Mouse (Mus musculus) forebrain, embryonic 15.5 days (tissue): ENCODE data around the gene Btbd16. TPM values are rescaled to one million over a fixed set of nuclear protein-coding genes. Genes with fewer than 3 reads are reported as not detected.
A peak's percentile ranks its signal among the peaks of the same experiment; 100 is the strongest.

Source experiments
- ATAC-seq: fragments of 200-750 bp; cut with Nextera tagmentation; replicated peaks from 2 replicates; pipeline ENCODE4 v1.8.0; 2017; ENCODE audit warnings: mild to moderate bottlenecking, moderate TSS enrichment, moderate library complexity
- H3K27ac ChIP-seq: fragments of 300-500 bp; sonication (generic); replicated peaks from 2 replicates; pipeline ENCODE4 v1.5.1; 2015; ENCODE audit warnings: mild to moderate bottlenecking, inconsistent platforms
- H3K27me3 ChIP-seq: fragments of 300-500 bp; sonication (generic); 2 replicates; pipeline ENCODE4 v1.6.1; 2015; ENCODE audit warnings: inconsistent platforms
- H3K36me3 ChIP-seq: fragments of 300-500 bp; sonication (generic); 2 replicates; pipeline ENCODE4 v1.6.1; 2015; ENCODE audit warnings: mild to moderate bottlenecking, inconsistent platforms
- H3K4me1 ChIP-seq: fragments of 300-500 bp; sonication (generic); 2 replicates; pipeline ENCODE4 v1.6.1; 2015; ENCODE audit warnings: inconsistent platforms
- H3K4me2 ChIP-seq: fragments of 300-500 bp; sonication (generic); replicated peaks from 2 replicates; pipeline ENCODE4 v1.6.1; 2015; ENCODE audit warnings: mild to moderate bottlenecking, inconsistent platforms
- H3K4me3 ChIP-seq: fragments of 300-500 bp; sonication (generic); 2 replicates; pipeline ENCODE4 v1.5.1; 2015; ENCODE audit warnings: mild to moderate bottlenecking, inconsistent platforms
- H3K9ac ChIP-seq: fragments of 300-500 bp; sonication (generic); replicated peaks from 2 replicates; pipeline ENCODE4 v1.6.1; 2015; ENCODE audit warnings: mild to moderate bottlenecking, inconsistent platforms
- H3K9me3 ChIP-seq: fragments of 300-500 bp; sonication (generic); 2 replicates; pipeline ENCODE4 v1.6.1; 2016; ENCODE audit warnings: inconsistent platforms
- WGBS: fragments of 180-500 bp; shearing (Covaris S2); methylation state at CpG from one replicate; pipeline ENCODE4 v1.1.7; 2015; ENCODE audit warnings: mixed read lengths; 5-methylcytosine and 5-hydroxymethylcytosine counted together
- polyA plus RNA-seq: library from polyadenylated mRNA; unstranded; fragments of >200 nt; fragmentation: Nextera tagmentation; extraction: Ambion mirVana; gene quantifications from 2 replicates; pipeline ENCODE4 v1.2.1, GENCODE M21; 2015

Gene Btbd16
- polyA plus RNA-seq, 1 experiment from 2014 or later = not detected

DNA sequence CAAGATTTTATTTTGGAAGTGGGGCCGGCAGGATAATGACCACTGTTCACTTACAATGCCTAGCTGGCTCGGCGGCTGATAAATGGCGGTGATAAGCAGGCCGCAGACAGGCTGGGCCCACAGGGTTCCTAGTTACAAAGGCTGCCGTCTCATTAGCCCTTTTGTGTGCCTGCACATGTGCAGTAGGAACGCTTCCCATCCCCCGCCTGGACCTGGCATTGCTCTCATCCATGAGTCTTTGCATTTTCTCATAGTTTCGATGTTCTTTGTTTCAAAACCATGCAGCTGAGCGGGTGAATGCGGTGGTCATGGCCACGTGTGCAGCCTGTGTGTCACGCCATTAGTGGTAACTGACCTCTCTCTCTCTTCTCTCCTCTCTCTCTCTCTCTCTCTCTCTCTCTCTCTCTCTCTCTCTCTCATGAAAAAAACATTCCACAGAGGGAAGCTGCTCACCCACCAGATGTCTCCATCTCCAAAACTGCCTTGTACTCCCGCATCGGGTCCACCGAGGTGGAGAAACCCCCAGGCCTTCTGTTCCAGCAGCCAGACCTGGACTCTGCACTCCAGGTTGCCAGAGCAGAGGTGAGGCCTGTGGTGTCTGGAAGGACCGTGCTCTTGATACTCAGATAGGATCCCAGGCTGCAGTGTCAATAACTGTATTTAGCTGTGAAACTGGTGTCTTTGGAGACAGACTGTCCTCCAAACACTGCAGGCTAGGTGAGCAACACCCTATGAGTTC is 22.9 kb upstream of the Btbd16 start:
- H3K4me2 ChIP-seq = 0 out of 2 replicates have a peak overlapping the region, but pooled peaks have one; percentile 13
- H3K27me3 ChIP-seq = no peaks in the 10 kb centered on the region
- peak overlapping the region; percentile 88 for H3K27ac ChIP-seq
- H3K9me3 ChIP-seq = no peaks in the 10 kb centered on the region
- ATAC-seq = peak; percentile 81
- peaks cover 21% of the 10 kb centered on the region for H3K4me1 ChIP-seq
- H3K4me3 ChIP-seq = no peak overlapping the region
- 9% methylated on average over 17 of the region's 17 CpGs for WGBS
- H3K9ac ChIP-seq = no peak overlapping the region
- H3K36me3 ChIP-seq = peaks cover 22% of the 10 kb centered on the region

DNA sequence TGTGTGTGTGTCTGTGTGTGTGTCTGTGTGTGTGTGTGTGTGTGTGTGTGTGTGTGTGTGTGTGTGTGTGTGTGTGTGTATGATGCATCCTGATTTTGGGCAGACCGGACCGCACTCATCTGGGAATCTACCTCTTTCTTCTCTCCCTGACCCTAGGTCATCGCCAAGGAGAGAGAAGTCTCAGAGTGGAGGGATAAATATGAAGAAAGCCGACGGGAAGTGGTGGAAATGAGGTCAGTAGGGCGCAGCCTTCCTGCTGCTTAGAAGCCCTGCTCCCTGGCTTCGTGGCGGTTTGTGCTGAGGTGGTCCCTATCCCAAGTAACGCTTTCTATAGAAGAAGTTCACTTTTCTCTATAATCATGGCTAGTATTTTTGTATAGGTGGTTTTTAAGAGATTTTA is 22.2 kb upstream of the Btbd16 start:
- Histone ChIP-seq H3K36me3 (peaks cover 18% of the 10 kb centered on the region; the same call in 1 of the 2 replicates), H3K27me3 (no peaks in the 10 kb centered on the region), H3K4me2 (no peak overlapping the region), H3K9me3 (no peaks in the 10 kb centered on the region), H3K27ac (peak overlapping the region; percentile 7; the same call in 1 of the 2 replicates), H3K9ac (no peak overlapping the region), H3K4me3 (no peak overlapping the region), H3K4me1 (peaks cover 21% of the 10 kb centered on the region)
- WGBS = 69% methylated on average over 9 of the region's 9 CpGs
- ATAC-seq = no peak

DNA sequence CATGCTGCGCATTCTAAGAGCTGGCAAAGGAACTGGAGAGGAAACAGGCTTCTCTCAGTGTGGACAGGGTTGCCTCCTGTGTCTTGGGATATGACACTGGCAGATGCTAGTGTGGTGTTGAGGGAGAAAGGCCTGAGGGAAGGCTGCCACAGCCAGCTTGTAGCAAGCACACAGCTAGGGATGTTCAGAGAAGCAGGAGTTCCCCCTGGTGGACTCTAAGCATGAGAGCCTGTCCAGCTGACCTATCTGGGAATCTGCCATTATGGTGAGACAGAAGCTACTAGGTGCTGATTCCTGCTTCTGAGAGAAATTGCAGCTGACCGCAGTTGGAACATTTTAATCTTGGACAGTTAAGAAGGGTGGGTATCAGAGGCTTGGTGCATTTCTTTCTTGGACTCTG is 19.1 kb upstream of the Btbd16 start:
- H3K9me3 ChIP-seq = no peaks in the 10 kb centered on the region
- H3K27me3 ChIP-seq = no peaks in the 10 kb centered on the region
- no peak for ATAC-seq
- H3K27ac ChIP-seq = peak overlapping the region; percentile 5; the same call in 1 of the 2 replicates
- WGBS = 91% methylated on average over 2 of the region's 2 CpGs
- H3K4me2 ChIP-seq = no peak overlapping the region
- H3K9ac ChIP-seq = no peak overlapping the region
- peaks cover 37% of the 10 kb centered on the region for H3K36me3 ChIP-seq
- H3K4me3 ChIP-seq = no peak overlapping the region
- H3K4me1 ChIP-seq = peaks cover 19% of the 10 kb centered on the region

DNA sequence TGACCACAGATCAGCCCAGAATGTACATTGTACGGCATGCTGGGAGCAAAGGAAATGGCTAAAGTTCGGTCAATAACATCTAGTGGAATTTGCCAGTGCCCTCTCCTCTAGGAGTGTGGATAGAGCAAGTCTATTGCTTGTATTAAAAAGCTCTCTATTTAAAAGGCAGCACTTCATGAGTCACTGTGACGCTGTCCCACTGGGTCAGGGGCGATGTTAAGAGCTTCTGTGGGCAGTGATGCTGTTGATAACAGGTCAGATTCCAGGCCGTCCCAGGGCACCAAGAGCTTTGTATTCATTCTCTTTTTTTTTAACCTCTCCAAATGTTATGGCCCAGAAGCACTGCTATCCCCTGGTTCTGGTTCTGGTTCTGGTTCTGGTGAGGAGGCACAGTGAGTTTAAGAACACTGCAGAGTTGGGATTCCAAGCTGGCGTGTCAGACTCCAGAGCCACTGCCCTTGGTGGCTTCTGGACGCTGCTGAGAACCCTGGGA is 17.5 kb upstream of the Btbd16 start:
- Histone ChIP-seq H3K4me1 (peaks cover 4% of the 10 kb centered on the region), H3K27me3 (no peaks in the 10 kb centered on the region), H3K36me3 (peaks cover 48% of the 10 kb centered on the region), H3K27ac (no peak overlapping the region), H3K9me3 (no peaks in the 10 kb centered on the region), H3K4me2 (no peak overlapping the region), H3K9ac (no peak overlapping the region), H3K4me3 (no peak overlapping the region)
- ATAC-seq = no peak
- WGBS = 84% methylated on average over 7 of the region's 7 CpGs

DNA sequence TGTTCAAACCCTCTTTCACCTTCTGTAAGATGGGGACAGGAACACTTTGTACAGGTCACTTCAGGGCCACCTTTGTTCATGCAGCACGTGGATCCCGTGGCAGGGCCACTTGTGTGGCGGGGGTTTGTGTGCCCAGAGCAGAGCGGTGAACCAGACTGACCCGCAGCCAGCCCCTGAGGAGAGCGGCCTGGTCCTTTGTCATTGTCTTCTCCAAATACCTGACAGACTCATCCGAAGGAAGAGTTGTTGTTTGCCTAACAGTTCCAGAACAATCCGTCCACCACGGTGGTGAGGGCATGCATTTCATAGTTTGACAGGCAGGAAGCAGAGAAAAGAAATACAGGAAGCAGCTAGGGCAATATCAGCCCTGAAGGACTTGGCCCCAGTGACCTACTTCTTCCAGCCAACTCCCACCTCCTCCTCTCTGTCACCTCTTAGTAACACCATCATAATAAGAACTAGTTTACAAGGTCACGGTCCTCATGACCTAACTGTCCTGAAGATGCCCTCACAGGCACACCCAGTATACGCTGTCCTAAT is 16.5 kb upstream of the Btbd16 start:
- Histone ChIP-seq H3K4me1 (peaks cover 6% of the 10 kb centered on the region), H3K9me3 (no peaks in the 10 kb centered on the region), H3K9ac (no peak overlapping the region), H3K27ac (no peak overlapping the region), H3K36me3 (peaks cover 43% of the 10 kb centered on the region), H3K4me2 (no peak overlapping the region), H3K27me3 (no peaks in the 10 kb centered on the region), H3K4me3 (no peak overlapping the region)
- WGBS = 92% methylated on average over 11 of the region's 11 CpGs
- ATAC-seq = no peak

DNA sequence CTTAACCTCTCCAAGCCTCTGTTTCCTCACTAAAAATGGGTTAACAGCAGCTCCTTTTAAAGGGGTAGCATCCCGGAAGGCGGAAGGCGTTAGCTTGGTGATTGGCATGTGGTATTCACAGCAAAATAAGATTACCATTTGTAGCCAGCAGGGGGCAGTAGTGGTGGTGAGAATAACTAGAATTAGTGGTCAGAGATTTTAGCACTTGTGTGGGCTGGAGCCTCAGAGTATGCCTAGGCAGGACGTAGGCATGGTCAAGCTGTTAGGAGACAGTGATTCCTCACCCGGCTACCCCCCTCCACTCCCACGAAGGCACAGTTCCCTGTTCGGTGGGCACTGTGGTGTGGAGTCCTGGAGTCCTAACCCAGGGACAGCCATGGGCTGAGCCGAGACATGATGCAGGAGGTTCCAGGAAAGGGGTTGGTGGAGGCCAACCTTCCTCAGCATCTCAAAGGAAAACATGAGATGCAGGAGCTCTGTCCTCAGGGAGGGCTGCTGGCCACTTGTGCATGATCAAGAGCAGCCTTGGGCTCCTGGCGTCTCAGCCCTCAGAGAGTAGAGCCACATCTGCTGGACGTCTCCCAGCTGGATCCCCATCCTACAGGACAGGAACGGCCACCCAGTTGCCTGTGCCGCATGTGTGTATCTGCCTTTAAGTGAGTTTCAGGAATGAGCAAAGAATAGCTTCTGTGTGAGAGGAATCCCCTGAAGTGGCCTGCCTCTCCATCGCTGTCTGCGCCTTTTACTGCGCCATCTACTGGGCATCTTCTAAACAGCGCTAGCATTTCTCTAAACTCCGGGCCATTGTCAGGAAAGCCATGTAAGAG is 11.6 kb upstream of the Btbd16 start:
- Histone ChIP-seq H3K27ac (peak overlapping the region; percentile 68), H3K4me2 (no peak overlapping the region), H3K9me3 (no peaks in the 10 kb centered on the region), H3K4me3 (no peak overlapping the region), H3K36me3 (peaks cover 59% of the 10 kb centered on the region), H3K27me3 (no peaks in the 10 kb centered on the region), H3K9ac (no peak overlapping the region), H3K4me1 (peaks cover 4% of the 10 kb centered on the region)
- 34% methylated on average over 17 of the region's 17 CpGs for WGBS
- ATAC-seq = peak; percentile 73

DNA sequence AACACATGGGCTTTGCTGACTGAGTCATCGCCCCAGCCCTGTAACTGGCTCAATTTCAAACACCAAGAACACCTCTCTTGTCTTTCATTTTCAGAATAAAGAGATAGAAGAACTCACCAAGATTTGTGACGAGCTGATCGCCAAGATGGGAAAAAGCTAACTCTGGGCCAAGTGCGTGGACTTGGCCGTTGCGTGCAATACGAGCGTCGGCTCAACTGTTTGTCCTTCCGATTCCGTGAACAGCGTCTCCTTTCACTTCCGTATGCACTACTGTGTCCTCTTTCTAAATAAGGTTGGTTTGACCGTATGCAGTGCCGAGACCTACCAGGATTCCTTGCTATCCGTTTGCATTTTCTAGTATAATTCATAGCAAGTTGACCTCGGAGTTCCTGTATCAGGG is 9.7 kb upstream of the Btbd16 start:
- no peak overlapping the region for H3K9ac ChIP-seq
- no peaks in the 10 kb centered on the region for H3K27me3 ChIP-seq
- ATAC-seq = no peak
- H3K4me1 ChIP-seq = peaks cover 4% of the 10 kb centered on the region
- H3K27ac ChIP-seq = no peak overlapping the region
- H3K4me2 ChIP-seq = no peak overlapping the region
- 96% methylated on average over 17 of the region's 17 CpGs for WGBS
- H3K4me3 ChIP-seq = no peak overlapping the region
- H3K36me3 ChIP-seq = peaks cover 47% of the 10 kb centered on the region
- H3K9me3 ChIP-seq = no peaks in the 10 kb centered on the region

DNA sequence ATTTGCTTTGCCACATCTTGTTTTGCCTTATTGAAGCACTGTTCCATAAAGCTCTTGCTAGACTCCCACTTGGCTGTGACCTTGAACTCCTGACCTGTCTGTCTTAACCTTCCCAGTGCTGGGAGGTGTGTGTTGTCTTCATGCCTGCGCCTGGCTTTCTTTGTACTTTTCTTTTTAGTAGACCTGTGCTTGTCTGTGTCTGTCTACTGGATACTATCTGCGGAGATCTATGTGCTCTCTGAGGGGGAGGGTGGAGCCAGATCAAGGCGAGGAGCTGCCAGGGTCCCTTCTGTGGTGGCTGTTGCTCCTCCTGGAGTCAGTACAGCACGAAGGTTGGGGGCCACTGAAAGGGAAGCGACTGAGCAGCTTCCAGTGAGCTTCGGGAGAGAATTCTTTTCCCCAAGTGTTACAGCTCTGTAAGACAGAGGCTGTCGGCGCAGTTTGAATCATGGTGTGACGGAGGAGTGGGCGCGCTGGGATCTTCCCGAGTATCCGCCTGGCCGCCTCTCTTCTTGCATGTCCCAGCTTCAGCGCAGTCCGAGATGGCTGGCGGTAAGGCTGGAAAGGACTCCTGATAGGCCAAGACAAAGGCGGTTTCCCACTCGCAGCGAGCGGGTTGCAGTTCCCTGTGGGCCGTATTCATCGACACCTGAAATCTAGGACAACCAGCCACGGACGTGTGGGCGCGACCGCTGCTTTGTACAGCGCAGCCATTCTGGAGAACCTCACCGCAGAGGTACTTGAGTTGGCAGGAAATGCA is 7.3 kb upstream of the Btbd16 start:
- H3K9me3 ChIP-seq = no peaks in the 10 kb centered on the region
- H3K4me2 ChIP-seq = no peak overlapping the region
- WGBS = 82% methylated on average over 30 of the region's 30 CpGs
- no peak overlapping the region for H3K27ac ChIP-seq
- H3K9ac ChIP-seq = no peak overlapping the region
- H3K4me3 ChIP-seq = no peak overlapping the region
- H3K4me1 ChIP-seq = peaks cover 4% of the 10 kb centered on the region
- H3K27me3 ChIP-seq = no peaks in the 10 kb centered on the region
- H3K36me3 ChIP-seq = peaks cover 27% of the 10 kb centered on the region
- no peak for ATAC-seq

DNA sequence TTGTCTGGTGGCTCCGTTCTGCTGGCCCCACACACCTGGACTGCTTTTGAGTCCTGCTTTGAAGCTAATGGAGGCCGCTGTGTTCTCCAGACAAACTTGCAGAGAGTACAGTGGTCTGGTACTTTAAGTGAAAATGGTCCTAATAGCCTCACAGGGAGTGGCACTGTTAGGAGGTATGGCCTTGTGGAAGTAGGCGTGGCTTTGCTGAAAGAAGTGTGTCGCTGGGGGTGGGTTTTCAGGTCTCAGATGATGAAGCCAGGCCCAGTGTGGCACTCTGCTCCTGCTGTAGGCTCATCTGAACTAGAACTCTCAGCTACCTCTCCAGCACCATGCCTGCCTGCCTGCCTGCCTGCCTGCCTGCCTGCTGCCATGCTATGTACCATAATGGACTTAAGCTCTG is 5.7 kb upstream of the Btbd16 start:
- Histone ChIP-seq H3K9me3 (no peaks in the 10 kb centered on the region), H3K9ac (no peak overlapping the region), H3K27ac (no peak overlapping the region), H3K27me3 (no peaks in the 10 kb centered on the region), H3K4me2 (no peak overlapping the region), H3K4me1 (no peaks in the 10 kb centered on the region), H3K4me3 (no peak overlapping the region), H3K36me3 (peaks cover 27% of the 10 kb centered on the region)
- WGBS = 93% methylated on average over 4 of the region's 4 CpGs
- no peak for ATAC-seq

DNA sequence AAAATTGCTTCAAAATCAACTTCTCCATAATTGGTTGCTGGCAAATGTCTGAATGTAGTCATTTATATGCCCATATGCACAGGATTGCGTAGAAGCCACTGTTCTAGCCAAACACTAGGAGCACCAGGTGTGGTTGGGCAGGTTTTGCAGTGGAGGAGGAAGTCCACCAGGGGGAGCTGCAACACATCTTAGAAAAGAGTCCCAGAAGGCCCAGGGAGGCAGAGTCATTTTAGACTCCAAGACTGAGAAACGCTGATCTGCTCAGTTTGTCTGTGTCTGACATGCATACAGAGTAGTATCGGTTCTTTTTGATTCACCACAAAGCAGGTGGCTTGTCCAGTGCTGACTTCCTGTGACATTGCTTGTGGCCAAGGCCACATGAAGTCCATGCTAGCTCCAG is 3.2 kb upstream of the Btbd16 start:
- Histone ChIP-seq H3K36me3 (0 out of 2 replicates have a peak, but pooled peaks cover 11% of the 10 kb centered on the region), H3K4me3 (no peak overlapping the region), H3K27ac (no peak overlapping the region), H3K9ac (no peak overlapping the region), H3K9me3 (no peaks in the 10 kb centered on the region), H3K4me2 (no peak overlapping the region), H3K27me3 (no peaks in the 10 kb centered on the region), H3K4me1 (no peaks in the 10 kb centered on the region)
- no peak for ATAC-seq
- 32% methylated on average over 3 of the region's 3 CpGs for whole genome bisulfite sequencing

DNA sequence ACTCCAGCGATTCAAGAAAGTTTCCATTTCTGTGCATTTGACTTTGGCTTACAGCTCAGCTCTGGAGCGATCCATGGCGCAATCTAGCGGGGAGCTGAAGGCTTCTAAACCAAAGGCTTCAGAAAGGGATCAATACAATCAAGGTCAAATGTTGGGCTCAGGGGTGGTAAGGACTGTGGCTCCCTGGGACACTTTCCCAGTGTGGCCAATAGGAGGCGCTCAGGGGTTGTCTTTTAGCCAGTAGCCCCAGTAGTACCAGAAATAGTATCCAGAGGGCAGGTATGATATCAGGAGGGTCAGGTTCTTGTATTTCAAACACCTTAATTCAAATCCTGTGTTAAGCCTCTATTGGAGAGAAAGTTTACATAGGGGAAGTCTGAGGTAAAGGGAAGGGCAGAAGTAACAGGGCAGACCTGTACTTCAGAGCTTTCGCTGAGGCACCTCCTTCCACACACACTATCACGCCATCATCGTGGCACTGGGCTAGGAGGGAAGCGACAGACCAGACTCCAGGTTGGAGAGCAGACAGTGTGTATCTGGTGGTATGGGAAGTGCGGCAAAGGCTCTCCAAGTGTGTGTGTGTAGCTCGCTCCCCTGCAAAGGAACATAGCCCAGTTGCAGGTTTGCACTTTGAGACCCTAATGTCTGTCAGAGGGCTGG is 568 bp upstream of the Btbd16 start:
- H3K9me3 ChIP-seq = no peaks in the 10 kb centered on the region
- H3K27me3 ChIP-seq = no peaks in the 10 kb centered on the region
- no peaks in the 10 kb centered on the region for H3K36me3 ChIP-seq
- H3K9ac ChIP-seq = no peak overlapping the region
- H3K27ac ChIP-seq = no peak overlapping the region
- H3K4me3 ChIP-seq = no peak overlapping the region
- no peaks in the 10 kb centered on the region for H3K4me1 ChIP-seq
- ATAC-seq = no peak
- H3K4me2 ChIP-seq = no peak overlapping the region
- WGBS = 66% methylated on average over 11 of the region's 11 CpGs
